Mouse (Mus musculus) liver, adult 2 months (tissue): ENCODE measurements around the gene Pgap3. TPM values are rescaled to one million over a fixed set of nuclear protein-coding genes. Genes with fewer than 3 reads are reported as not detected.
A peak's percentile ranks its signal among the peaks of the same experiment; 100 is the strongest.

Experiments
- DNase-seq: peaks from one replicate; pipeline ENCODE4 v3.0.0-alpha.2; 2011; ENCODE audit warnings: low read depth, low spot score; ENCODE audit errors: extremely low read depth
- H3K27ac ChIP-seq: fragments of 200-500 bp; replicated peaks from 2 replicates; pipeline ENCODE4 v1.5.1; 2012; ENCODE audit warnings: low read depth, mild to moderate bottlenecking, control low read depth, inconsistent platforms, low read length; ENCODE audit not compliant: insufficient read depth
- H3K27me3 ChIP-seq: fragments of 200-500 bp; 2 replicates; pipeline ENCODE4 v1.6.1; 2012; ENCODE audit warnings: mild to moderate bottlenecking, moderate library complexity, low read length, inconsistent platforms; ENCODE audit not compliant: control insufficient read depth, insufficient read depth
- H3K36me3 ChIP-seq: fragments of 200-500 bp; 2 replicates; pipeline ENCODE4 v1.6.1; 2012; ENCODE audit warnings: low read length, inconsistent platforms; ENCODE audit not compliant: control insufficient read depth, insufficient read depth
- H3K4me1 ChIP-seq: fragments of 200-500 bp; 2 replicates; pipeline ENCODE4 v1.6.1; 2011; ENCODE audit warnings: low read length; ENCODE audit not compliant: control insufficient read depth, insufficient read depth
- H3K4me3 ChIP-seq: fragments of 200-500 bp; 2 replicates; pipeline ENCODE4 v1.5.1; 2011; ENCODE audit warnings: low read depth, mild to moderate bottlenecking, control low read depth, low read length, moderate library complexity; ENCODE audit not compliant: insufficient read depth
- H3K79me2 ChIP-seq: fragments of 200-500 bp; 2 replicates; pipeline ENCODE4 v1.6.1; 2012; ENCODE audit warnings: inconsistent platforms, mild to moderate bottlenecking, low read length, moderate library complexity; ENCODE audit not compliant: control insufficient read depth, insufficient read depth
- H3K9ac ChIP-seq: fragments of 200-500 bp; 2 replicates; pipeline ENCODE4 v1.6.1; 2012; ENCODE audit warnings: low read depth, mild to moderate bottlenecking, control low read depth, inconsistent platforms, low read length
- CTCF ChIP-seq: fragments of 200-500 bp; IDR thresholded peaks from 2 replicates; pipeline ENCODE4 v1.5.1; 2011; ENCODE audit warnings: low read depth, low read length, control low read depth
- POLR2A ChIP-seq: fragments of 200-500 bp; IDR thresholded peaks from 2 replicates; pipeline ENCODE4 v1.6.1; 2011; ENCODE audit warnings: low read length, control low read depth; ENCODE audit not compliant: insufficient read depth; ENCODE audit errors: extremely low read depth
- WGBS: fragments of 180-500 bp; shearing (Covaris S2); methylation state at CpG from one replicate; pipeline ENCODE4 v1.1.7; 2018; 5-methylcytosine and 5-hydroxymethylcytosine counted together
- polyA plus RNA-seq: library from polyadenylated mRNA; depleted of rRNA; stranded (reverse); fragments of >200 nt; gene quantifications from 2 replicates; pipeline ENCODE4 v1.2.3, GENCODE M21; 2012
- total RNA-seq: library from RNA; depleted of rRNA; stranded (reverse); fragments of >200 nt; gene quantifications from 2 replicates; pipeline ENCODE4 v1.2.3, GENCODE M21; 2014

The Pgap3 gene
- total and polyA plus RNA-seq, 2 experiments, result 0.37 to 5.0 TPM

- 43% methylated on average over 6 of the region's 6 CpGs for WGBS
Observed at GRCm38 (mm10) chr11:98394301-98394700, 6.0 kb downstream of the Pgap3 start.

GRCm38 (mm10) chr11:98393317-98393716 lies 7.0 kb downstream of the Pgap3 start:
- H3K4me1 ChIP-seq, result no peaks in the 10 kb centered on the region
- no peak overlapping the region for H3K27ac ChIP-seq
- no peak for DNase-seq
- H3K4me3 ChIP-seq, result no peak overlapping the region
- no peak overlapping the region for H3K9ac ChIP-seq
- no peaks in the 10 kb centered on the region for H3K79me2 ChIP-seq
- 81% methylated on average over 6 of the region's 6 CpGs for WGBS
- TF ChIP-seq CTCF, result no peak
- no peak for TF ChIP-seq POLR2A
- no peaks in the 10 kb centered on the region for H3K36me3 ChIP-seq
- H3K27me3 ChIP-seq, result no peaks in the 10 kb centered on the region

More at GRCm38 (mm10) chr11:98394301-98394700, 6.0 kb downstream of the Pgap3 start:
- no peak for DNase-seq
- Histone ChIP-seq H3K9ac (no peak overlapping the region), H3K36me3 (no peaks in the 10 kb centered on the region), H3K79me2 (no peaks in the 10 kb centered on the region), H3K27ac (no peak overlapping the region), H3K4me3 (no peak overlapping the region), H3K27me3 (no peaks in the 10 kb centered on the region), H3K4me1 (no peaks in the 10 kb centered on the region)
- TF ChIP-seq POLR2A, result no peak
- no peak for TF ChIP-seq CTCF

GRCm38 (mm10) chr11:98392645-98393044 lies 7.6 kb downstream of the Pgap3 start:
- 92% methylated on average over 4 of the region's 4 CpGs for WGBS
- Histone ChIP-seq H3K36me3 (no peaks in the 10 kb centered on the region), H3K27me3 (no peaks in the 10 kb centered on the region), H3K79me2 (no peaks in the 10 kb centered on the region), H3K27ac (no peak overlapping the region), H3K4me1 (no peaks in the 10 kb centered on the region), H3K4me3 (no peak overlapping the region), H3K9ac (no peak overlapping the region)
- TF ChIP-seq CTCF (no peak), POLR2A (no peak)
- DNase-seq, result no peak

- Histone ChIP-seq H3K27ac (no peak overlapping the region), H3K36me3 (no peaks in the 10 kb centered on the region), H3K27me3 (no peaks in the 10 kb centered on the region), H3K4me3 (no peak overlapping the region), H3K79me2 (no peaks in the 10 kb centered on the region), H3K4me1 (no peaks in the 10 kb centered on the region), H3K9ac (no peak overlapping the region)
- TF ChIP-seq CTCF (no peak), POLR2A (no peak)
- DNase-seq, result no peak
- 73% methylated on average over 8 of the region's 8 CpGs for WGBS
Observed at GRCm38 (mm10) chr11:98392034-98392433, 8.3 kb downstream of the Pgap3 start.

GRCm38 (mm10) chr11:98390141-98390540 lies 10.1 kb downstream of the Pgap3 start:
- DNase-seq, result no peak
- WGBS, result 83% methylated on average over 12 of the region's 12 CpGs

GRCm38 (mm10) chr11:98389221-98389780 lies 11.0 kb downstream of the Pgap3 start:
- 41% methylated on average over 9 of the region's 9 CpGs for WGBS
- no peaks in the 10 kb centered on the region for H3K36me3 ChIP-seq
- DNase-seq, result no peak
- no peak overlapping the region for H3K4me3 ChIP-seq
- 0 out of 2 replicates have a peak, but pooled peaks cover 4% of the 10 kb centered on the region for H3K27me3 ChIP-seq
- H3K27ac ChIP-seq, result no peak overlapping the region
- no peak overlapping the region for H3K9ac ChIP-seq
- TF ChIP-seq POLR2A, result no peak
- peak; percentile 55 for TF ChIP-seq CTCF
- H3K4me1 ChIP-seq, result no peaks in the 10 kb centered on the region; the same call in 1 of the 2 replicates
- no peaks in the 10 kb centered on the region for H3K79me2 ChIP-seq

More at GRCm38 (mm10) chr11:98390141-98390540, 10.1 kb downstream of the Pgap3 start:
- H3K27me3 ChIP-seq, result 0 out of 2 replicates have a peak, but pooled peaks cover 4% of the 10 kb centered on the region
- H3K36me3 ChIP-seq, result no peaks in the 10 kb centered on the region
- H3K27ac ChIP-seq, result no peak overlapping the region
- H3K4me1 ChIP-seq, result no peaks in the 10 kb centered on the region; the same call in 1 of the 2 replicates
- H3K79me2 ChIP-seq, result no peaks in the 10 kb centered on the region
- no peak overlapping the region for H3K4me3 ChIP-seq
- no peak overlapping the region for H3K9ac ChIP-seq
- no peak for TF ChIP-seq CTCF
- TF ChIP-seq POLR2A, result no peak
